8 mouse cellular contexts compared by ENCODE assay signal in the genomic region with DNA sequence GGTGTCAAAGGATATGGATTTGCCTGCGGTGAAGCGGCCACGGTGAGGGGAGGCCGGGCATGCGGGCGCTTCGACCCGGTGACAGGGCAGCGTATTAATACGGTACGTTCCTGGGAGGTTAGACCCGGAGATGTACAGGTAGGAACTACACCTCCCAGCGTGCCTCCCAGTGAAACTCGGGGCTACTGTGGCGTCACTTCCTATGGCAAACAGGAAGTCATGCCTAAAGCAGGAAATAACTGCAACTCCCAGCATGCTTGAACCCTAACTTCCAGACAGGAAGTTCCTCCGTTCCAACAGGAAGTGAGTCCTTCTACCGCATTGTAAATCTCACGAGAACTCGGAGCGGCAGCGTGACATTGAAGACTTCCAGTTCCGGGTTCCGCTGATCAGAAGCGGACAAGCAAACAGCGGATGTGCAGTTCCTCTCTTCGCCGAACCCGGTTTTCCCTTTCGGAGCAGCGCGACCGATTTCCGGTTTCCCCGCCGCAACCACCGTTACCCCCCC.
DNase-seq lines count a peak whose midpoint lies in the region; ATAC-seq lines count a peak whose summit lies in the region.

No protein-coding gene starts in this region.

- 0 out of 2 replicates have a peak, but pooled peaks cover 4% of the 10 kb centered on the region for H3K36me3 ChIP-seq in hindbrain, embryonic 11.5 days (ENCODE audit: control insufficient read depth, insufficient read depth, low read length)

- peak overlapping the region; percentile 79 for H3K27ac ChIP-seq in hindbrain, embryonic 11.5 days (ENCODE audit: low read depth, low read length)

- peak overlapping the region; percentile 15; the same call in 1 of the 2 replicates for H3K4me2 ChIP-seq in hindbrain, embryonic 11.5 days (replicated peaks; ENCODE audit: low read depth, low read length)

- H3K4me1 ChIP-seq in hindbrain, embryonic 11.5 days (replicated peaks; ENCODE audit: control insufficient read depth, insufficient read depth, low read length): no peaks in the 10 kb centered on the region

- ATAC-seq in hindbrain, embryonic 11.5 days (ENCODE audit: low FRiP score): peak; percentile 79

- H3K9me3 ChIP-seq in hindbrain, embryonic 11.5 days (ENCODE audit: control insufficient read depth, low read length): no peaks in the 10 kb centered on the region

- H3K27me3 ChIP-seq in hindbrain, embryonic 11.5 days (ENCODE audit: control insufficient read depth, insufficient read depth, low read length): no peaks in the 10 kb centered on the region

- peak; percentile 99 for DNase-seq in MN1 (ENCODE audit: low spot score)
- peak; percentile 92 for DNase-seq in cerebellum, adult 8-10 months
- peak; percentile 97 for DNase-seq in forelimb bud, embryonic 11.5 days (ENCODE audit: low read depth, low spot score)
- DNase-seq in hindbrain, embryonic 11.5 days (ENCODE audit: low spot score): peak; percentile 89
- peak; percentile 81 to 87 for DNase-seq in layer of hippocampus, postnatal 10 days (ENCODE audit: low spot score in 2 of 2)
- DNase-seq in lung, postnatal 10 days: peak; percentile 94
- peak; percentile 80 for DNase-seq in ovary, postnatal 36 days (ENCODE audit: low spot score)
- peak; percentile 85 for DNase-seq in thymus, postnatal 25 days

- H3K4me3 ChIP-seq in hindbrain, embryonic 11.5 days (ENCODE audit: low read depth, low read length): peak overlapping the region; percentile 52

- 38% methylated on average over 33 of the region's 36 CpGs for WGBS in hindbrain, embryonic 11.5 days

- no peak overlapping the region for H3K9ac ChIP-seq in hindbrain, embryonic 11.5 days (ENCODE audit: low read depth, low read length)

Comparison
In these comparisons a context has a peak if more than half of its experiments do, and no peak if none do; other contexts are left out.
1. Peak in every context shown above with its lines: DNase-seq, ATAC-seq, H3K4me3 ChIP-seq and H3K27ac ChIP-seq.